Mouse (Mus musculus) large intestine, adult 2 months (tissue): Measurements from ENCODE around the gene Apol7c. TPM values are rescaled to one million over a fixed set of nuclear protein-coding genes. Genes with fewer than 3 reads are reported as not detected.
"Not testable (repeated sequence)": the region's sequence is repeated elsewhere in the genome, so short reads cannot be mapped to it uniquely, and the experiment has no call there.

Source experiments
- DNase-seq: peaks from one replicate; pipeline ENCODE4 v3.0.0-alpha.2; 2012; ENCODE audit warnings: low read depth, low spot score
- WGBS: fragments of 180-500 bp; shearing (Covaris S2); methylation state at CpG from one replicate; pipeline ENCODE4 v1.1.7; 2018; 5-methylcytosine and 5-hydroxymethylcytosine counted together
- polyA plus RNA-seq: library from polyadenylated mRNA; depleted of rRNA; stranded (reverse); fragments of >200 nt; gene quantifications from 2 replicates; pipeline ENCODE4 v1.2.3, GENCODE M21; 2012; rRNA removed

Gene Apol7c
- polyA plus RNA-seq, result 24.7 and 45.8 TPM in 2 replicates

DNA sequence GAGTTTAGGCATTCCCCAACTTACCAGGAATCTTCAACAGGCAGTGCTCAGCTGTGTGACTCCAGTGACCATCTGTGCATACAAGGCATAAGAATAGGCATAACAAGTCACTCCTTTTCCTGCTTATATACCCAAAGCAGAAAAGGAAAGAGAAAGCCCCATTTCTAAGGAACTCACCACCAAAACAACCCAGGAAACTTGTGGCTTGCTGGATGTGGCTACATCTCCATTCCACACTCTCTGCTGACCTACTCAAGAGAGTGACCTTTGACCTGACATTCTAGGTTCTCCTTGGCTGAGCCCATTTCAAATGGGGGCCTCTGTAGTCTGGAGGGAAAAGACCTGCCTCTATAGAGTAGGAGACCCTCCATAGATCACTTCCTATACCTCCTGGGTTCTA is at the start of gene Apol7c:
Gene Apol7c (minus strand): TSS at position 101 of the 400 bp plus-strand sequence.
- DNase-seq, result no peak

DNA sequence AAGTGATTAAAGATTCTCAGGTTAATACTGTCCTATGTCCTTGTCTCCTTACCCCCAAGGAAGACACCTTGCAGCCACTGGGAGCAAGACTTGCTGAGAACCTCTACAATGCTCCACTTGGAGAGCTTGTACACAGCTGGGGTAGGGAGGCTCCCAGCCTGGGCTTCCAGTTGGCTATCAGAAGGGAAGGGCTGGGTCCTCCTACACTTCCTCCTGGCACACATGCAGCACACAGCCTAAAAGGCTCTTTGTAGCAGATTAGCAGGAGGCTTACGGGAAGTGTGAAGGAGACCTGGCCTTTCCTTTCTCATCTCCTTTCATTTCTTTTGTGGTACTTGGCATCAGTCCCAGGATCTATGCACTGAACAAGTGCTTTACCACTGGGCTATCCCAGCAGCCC is 48.6 kb upstream of the Apol7c start:
- 8% methylated on average over 1 of the region's 1 CpGs for WGBS
- peak; percentile 21 for DNase-seq

DNA sequence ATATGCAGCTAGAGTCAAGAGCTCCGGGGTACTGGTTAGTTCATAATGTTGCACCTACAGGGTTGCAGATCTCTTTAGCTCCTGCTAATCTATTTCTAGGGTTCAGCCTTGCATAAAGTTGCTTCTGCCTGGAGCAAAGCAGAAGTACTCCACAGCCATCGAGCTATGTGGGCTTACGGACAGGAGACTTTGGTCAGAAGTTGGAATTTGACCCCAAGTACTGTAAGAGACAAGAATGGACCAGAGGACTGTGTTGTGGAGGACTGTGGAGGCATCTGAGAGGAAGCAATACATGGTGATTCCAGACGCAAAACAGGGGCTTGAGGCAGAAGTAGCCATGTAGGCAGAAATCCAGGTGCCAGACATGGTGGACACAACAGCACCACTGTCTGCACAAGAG is 46.2 kb upstream of the Apol7c start:
- no peak for DNase-seq
- 80% methylated on average over 4 of the region's 4 CpGs for WGBS

DNA sequence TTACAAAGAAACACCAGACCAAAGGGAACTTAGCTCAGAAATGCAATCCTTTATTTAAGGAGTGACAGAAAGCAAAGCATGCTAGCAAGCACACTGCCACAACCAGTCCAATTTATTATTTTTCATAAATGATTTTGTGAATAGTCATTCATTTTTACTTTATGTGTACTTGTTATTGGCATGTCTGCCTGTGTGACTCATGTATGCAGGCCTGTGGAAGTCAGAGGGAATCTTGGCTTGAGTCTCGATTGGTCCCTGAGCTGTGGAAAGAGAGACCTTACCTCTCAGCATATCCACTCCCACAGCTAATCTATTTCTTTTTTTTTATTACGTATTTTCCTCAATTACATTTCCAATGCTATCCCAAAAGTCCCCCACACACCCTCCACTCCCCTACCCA is 45.7 kb upstream of the Apol7c start:
- DNase-seq, result no peak
- 89% methylated on average over 2 of the region's 2 CpGs for WGBS

DNA sequence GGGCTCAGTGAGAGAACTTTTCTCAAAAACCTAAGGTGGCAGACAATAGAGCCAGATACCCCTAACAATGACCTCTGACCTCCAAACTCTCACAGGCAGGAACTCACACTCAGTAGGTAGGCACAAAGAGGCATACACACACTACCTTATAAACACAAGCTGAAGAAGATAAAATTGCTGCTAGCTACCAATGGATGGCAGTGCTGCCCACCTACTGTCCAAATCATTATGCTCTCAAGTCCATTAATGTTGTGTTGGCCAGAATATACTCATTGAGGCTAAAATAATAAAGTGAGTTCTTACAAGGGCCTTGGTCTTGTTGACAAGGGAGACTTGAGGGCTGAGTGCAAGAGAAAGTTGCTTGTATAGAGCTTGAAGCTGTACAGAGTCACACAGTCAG is 30.1 kb upstream of the Apol7c start:
- DNase-seq, result no peak

DNA sequence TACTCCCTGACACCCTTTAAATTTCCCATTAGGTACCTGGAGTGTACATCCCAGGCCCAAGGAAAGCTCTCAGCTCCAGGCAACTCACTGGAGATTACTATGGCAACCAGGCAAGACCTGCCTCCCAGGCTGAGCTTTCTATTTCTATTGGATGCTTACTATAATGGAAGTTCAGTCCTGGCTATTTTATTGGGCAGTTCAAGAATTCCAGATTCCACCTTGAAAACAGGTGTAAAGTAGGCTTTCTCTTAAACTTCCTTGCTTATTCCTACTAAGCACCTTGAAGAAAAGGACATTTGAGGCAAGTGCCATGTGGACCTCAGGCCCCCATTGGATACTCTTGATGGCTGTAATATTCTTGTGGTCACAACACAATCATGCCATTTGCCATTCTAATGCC is 28.7 kb upstream of the Apol7c start, which contains the start of gene 1700025B11Rik:
Gene 1700025B11Rik (minus strand): TSS at position 101 of the 400 bp plus-strand sequence.
- DNase-seq, result no peak

DNA sequence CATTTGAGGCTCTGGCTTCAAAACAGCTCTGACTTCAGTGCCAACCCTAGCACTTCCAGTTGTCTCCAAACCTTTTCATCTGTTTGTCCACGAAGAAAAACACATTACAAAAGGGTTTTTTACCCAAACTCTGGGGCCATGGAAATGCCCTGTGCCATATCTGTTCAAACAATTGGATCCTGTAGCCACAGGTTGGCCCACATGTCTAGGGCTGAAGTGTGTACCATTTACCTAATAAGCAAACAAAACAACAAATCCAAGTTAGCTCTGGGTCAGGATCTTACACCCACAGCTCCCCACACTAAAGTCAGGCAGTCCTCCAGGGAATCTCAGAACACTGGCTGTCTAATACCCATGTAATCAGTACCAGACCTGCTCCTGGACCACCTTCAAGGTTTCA is 6.1 kb upstream of the Apol7c start:
- WGBS, result 67% methylated on average over 1 of the region's 1 CpGs
- DNase-seq, result not testable (repeated sequence)

DNA sequence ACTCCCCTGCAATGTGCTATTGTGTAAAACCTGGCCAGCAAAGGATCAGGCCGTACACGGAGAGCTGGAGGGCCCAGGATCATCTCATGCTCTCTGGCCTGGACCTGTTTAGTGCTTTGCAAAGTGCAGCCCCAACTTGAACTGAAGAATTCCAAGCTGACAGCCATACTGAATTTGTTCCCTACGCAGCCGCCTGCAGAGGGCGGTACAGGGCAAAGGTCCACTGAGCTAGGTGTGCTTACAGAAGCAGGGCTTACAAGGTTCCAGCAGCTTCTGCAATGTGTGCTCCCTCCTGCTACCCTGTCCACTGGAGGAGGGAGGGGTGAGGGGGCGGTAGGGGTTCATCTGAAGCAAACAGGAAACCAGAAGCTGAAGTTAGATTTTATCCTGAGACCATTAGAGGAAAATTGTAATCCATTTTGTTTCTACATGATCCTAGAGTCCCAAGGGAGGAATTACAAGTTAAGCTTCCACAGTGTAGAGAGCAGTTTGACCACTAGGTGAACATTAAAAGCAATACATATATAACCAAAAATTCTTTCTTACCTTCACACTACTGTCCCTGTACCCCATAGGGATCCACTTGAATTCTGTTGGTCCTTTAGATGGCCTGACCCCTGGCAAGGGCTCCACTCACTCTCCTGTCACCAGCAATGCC is 9.8 kb downstream of the Apol7c start:
- DNase-seq, result peak; percentile 39
- WGBS, result 9% methylated on average over 6 of the region's 6 CpGs

DNA sequence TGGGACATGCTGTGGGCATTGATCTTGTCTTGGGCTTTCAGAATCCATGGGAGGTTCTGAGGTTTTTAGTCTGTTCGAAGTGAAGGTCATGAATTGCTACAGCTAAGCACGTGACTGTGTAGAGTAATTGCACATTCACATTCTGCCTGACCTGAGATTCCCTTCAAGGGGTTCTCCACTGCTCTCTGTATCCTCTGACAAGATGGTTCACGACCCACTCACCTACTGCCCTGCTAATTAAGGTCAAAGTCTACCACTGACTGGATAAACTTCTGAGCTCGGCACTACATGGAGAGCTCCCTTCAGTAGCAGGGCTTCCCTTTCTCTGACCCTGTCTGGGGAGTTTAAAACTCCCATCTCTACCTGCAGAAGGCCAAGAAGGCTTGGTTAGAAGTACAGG is 12.5 kb downstream of the Apol7c start:
- not testable (repeated sequence) for DNase-seq
- 52% methylated on average over 4 of the region's 4 CpGs for WGBS

DNA sequence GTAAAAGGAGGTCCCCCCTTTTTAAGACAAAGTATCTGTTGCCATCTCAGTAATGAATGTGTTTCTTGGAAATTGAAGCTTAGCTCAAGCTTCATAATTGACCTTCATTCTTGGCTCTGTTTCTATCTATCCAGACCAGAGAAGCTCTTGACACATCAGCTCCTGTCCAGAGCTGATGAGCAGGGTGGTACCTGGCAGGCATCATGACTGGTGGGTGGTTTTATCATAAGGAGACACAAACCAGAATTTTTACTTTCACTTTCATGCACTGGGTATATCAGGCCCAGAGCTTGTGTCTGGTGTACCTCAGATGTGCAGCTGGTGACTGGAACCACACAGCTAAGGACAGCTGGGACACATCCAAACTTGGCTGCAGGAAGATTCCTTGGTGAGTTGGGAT is 25.1 kb downstream of the Apol7c start, which contains the start of gene Apol11a:
Gene Apol11a (plus strand): TSS at position 306 of the 400 bp plus-strand sequence.
- DNase-seq, result not testable (repeated sequence)

DNA sequence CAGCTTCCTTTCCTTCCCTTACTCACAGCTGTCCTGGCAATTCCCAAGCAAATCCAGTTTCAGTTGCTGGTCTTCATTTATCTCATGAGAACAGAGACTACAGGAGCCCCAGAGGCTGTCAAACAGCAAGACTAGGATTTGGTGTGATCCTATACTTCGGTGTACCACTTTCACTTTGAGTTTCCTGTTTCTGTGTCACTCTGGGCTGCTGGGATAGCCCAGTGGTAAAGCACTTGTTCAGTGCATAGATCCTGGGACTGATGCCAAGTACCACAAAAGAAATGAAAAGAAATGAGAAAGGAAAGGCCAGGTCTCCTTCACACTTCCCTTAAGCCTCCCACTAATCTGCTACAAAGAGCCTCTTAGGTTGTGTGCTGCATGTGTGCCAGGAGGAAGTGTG is 38.4 kb downstream of the Apol7c start:
- DNase-seq, result not testable (repeated sequence)
- whole genome bisulfite sequencing, result 16% methylated on average over 1 of the region's 1 CpGs

DNA sequence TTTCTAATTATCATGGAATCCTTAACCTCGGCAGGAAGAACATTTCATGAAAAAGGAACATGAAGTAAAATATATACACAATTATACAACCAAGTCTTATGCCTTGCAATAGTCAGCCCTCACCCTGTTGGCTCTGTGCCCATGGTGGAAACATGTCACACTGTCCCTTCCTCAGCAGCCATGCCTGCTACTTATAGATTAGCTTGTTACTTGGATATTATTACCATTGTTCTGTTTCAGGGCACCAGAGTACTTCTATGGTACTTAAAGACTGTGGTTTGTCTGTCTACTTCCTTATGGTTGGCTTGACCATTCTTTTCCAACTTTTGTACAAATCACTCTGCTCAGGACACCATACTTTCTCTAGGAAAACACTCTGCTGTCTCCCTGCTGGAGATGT is 39.9 kb downstream of the Apol7c start:
- WGBS, result no CpG with 5 or more reads among the region's 1 CpGs
- DNase-seq, result not testable (repeated sequence)

DNA sequence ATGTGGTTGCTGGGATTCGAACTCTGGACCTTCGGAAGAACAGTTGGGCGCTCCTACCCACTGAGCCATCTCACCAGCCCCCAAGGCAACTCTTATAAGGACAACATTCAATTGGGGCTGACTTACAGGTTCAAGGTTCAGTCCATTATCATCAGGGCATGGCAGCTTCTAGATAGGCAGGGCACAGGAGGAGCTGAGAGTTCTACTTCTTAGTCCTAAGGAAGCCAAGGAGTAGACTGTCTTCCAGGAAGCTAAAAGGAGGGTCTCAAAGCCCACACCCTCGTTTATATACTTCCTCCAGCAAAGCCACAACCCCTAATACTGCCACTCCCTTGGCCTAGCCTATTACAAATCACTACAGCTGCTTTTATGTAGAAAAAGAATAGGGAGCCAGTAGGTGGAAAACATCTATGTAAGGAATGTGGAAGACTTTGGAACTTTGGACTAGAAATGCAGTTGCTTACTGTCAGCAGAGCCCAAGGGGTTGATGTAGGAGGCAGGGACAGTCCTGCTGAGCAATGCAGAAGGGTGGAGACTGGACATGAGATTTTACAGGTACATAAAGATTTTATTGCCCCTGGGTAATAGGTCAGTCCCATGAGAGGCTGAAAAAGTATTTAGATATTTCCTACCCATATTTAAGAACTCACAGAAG is 50.8 kb downstream of the Apol7c start:
- DNase-seq, result peak; percentile 85
- 43% methylated on average over 4 of the region's 4 CpGs for WGBS

DNA sequence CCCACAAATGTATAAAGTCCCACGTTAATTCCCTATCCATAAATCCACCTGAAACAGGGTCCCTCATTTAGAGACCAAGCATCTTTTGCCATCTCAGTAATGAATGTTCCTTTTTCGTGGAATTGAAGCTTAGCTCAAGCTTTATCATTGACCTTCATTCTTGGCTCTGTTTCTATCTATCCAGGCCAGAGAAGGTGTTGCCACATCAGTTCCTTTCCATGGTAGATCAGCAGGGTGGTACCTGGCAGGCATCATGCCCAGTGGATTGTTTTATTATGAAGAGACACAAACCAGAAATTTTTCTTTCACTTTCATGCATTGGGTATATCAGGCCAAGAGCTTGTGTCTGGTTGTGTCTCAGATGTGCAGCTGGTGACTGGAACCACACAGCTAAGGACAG is 56.4 kb downstream of the Apol7c start, which contains the start of gene Apol10a:
Gene Apol10a (plus strand): TSS at position 355 of the 400 bp plus-strand sequence.
- DNase-seq, result not testable (repeated sequence)
- 26% methylated on average over 2 of the region's 2 CpGs for WGBS

Other genes starting within 250 kb of the Apol7c start
- gene Rbfox2, start 226.3 kb downstream of the Apol7c start, polyA plus RNA-seq, result 18.4 and 26.5 TPM in 2 replicates
- 43.7 and 83.1 TPM in 2 replicates for gene Apol7a, start 134.2 kb downstream of the Apol7c start, polyA plus RNA-seq
- 22.6 and 91.1 TPM in 2 replicates for gene Apol9a, start 122.2 kb downstream of the Apol7c start, polyA plus RNA-seq
- 0.63 and 1.4 TPM in 2 replicates for gene Apol7b, start 85.8 kb downstream of the Apol7c start, polyA plus RNA-seq
- 94.4 and 159 TPM in 2 replicates for gene Apol10a, start 56.3 kb downstream of the Apol7c start, polyA plus RNA-seq
- gene Apol11a, start 25.0 kb downstream of the Apol7c start, polyA plus RNA-seq, result 0.11 and 0.21 TPM in 2 replicates
- gene 1700025B11Rik, start 28.6 kb upstream of the Apol7c start, polyA plus RNA-seq, result not detected in 2 replicates
- 0.88 and 0.93 TPM in 2 replicates for gene Apol10b, start 62.8 kb upstream of the Apol7c start, polyA plus RNA-seq
- gene Gm36245, start 65.9 kb upstream of the Apol7c start, polyA plus RNA-seq, result not detected in 2 replicates
- 0.21 and 0.33 TPM in 2 replicates for gene Apol11b, start 110.0 kb upstream of the Apol7c start, polyA plus RNA-seq
- 3.0 and 6.7 TPM in 2 replicates for gene Apol7e, start 165.5 kb upstream of the Apol7c start, polyA plus RNA-seq
- gene Apol9b, start 195.7 kb upstream of the Apol7c start, polyA plus RNA-seq, result 16.8 and 44.4 TPM in 2 replicates
- gene Apol8, start 223.7 kb upstream of the Apol7c start, polyA plus RNA-seq, result 0.04 TPM in 1 of 2 replicates, not detected in the other